Mouse (Mus musculus) myocyte (in vitro differentiated cells): ENCODE results near the gene Nosip.

Source experiments
- CEBPB ChIP-seq: IDR thresholded peaks from 2 replicates; pipeline ENCODE4 v1.6.1; 2011; ENCODE audit warnings: mild to moderate bottlenecking, moderate library complexity; ENCODE audit not compliant: poor library complexity, insufficient read depth, severe bottlenecking
- E2F4 ChIP-seq: IDR thresholded peaks from one replicate; pipeline ENCODE4 v1.6.1; 2011; ENCODE audit warnings: mild to moderate bottlenecking, control low read depth, moderate library complexity; ENCODE audit not compliant: insufficient read depth
- MAX ChIP-seq: IDR thresholded peaks from one replicate; pipeline ENCODE4 v1.6.1; 2011; ENCODE audit warnings: low read depth, mild to moderate bottlenecking, control low read depth
- MYOD1 ChIP-seq, 3 experiments: IDR thresholded peaks; one replicate each; pipeline ENCODE4 v1.6.1; 2011; ENCODE audit warnings: control low read depth in 2 of 3, low read depth in 2 of 3, mild to moderate bottlenecking in 2 of 3, moderate library complexity in 1 of 3; ENCODE audit not compliant: insufficient read length in 2 of 3, control insufficient read depth in 1 of 3
- MYOG ChIP-seq, 3 experiments: IDR thresholded peaks; one replicate each; pipeline ENCODE4 v1.6.1; 2011; ENCODE audit warnings: control low read depth in 2 of 3, low read depth in 2 of 3, mild to moderate bottlenecking in 2 of 3; ENCODE audit not compliant: insufficient read length in 2 of 3, control insufficient read depth in 1 of 3, insufficient read depth in 1 of 3
- POLR2A ChIP-seq: IDR thresholded peaks from one replicate; pipeline ENCODE4 v1.6.1; 2011; ENCODE audit warnings: low read depth, mild to moderate bottlenecking, control low read depth, moderate library complexity; ENCODE audit not compliant: insufficient read length
- POLR2AphosphoS2 ChIP-seq: IDR thresholded peaks from one replicate; pipeline ENCODE4 v1.6.1; 2011; ENCODE audit warnings: low read depth, control low read depth; ENCODE audit not compliant: insufficient read length
- REST ChIP-seq: IDR thresholded peaks from one replicate; pipeline ENCODE4 v1.6.1; 2011; ENCODE audit warnings: mild to moderate bottlenecking, control low read depth, moderate library complexity; ENCODE audit not compliant: insufficient read depth, insufficient read length
- SRF ChIP-seq: IDR thresholded peaks from one replicate; pipeline ENCODE4 v1.6.1; 2011; ENCODE audit warnings: low read depth; ENCODE audit not compliant: control insufficient read depth, insufficient read length
- TCF12 ChIP-seq: IDR thresholded peaks from one replicate; pipeline ENCODE4 v1.6.1; 2011; ENCODE audit warnings: mild to moderate bottlenecking, control low read depth; ENCODE audit not compliant: poor library complexity, insufficient read depth, severe bottlenecking
- USF1 ChIP-seq: IDR thresholded peaks from one replicate; pipeline ENCODE4 v1.6.1; 2011; ENCODE audit warnings: low read depth, mild to moderate bottlenecking, control low read depth, moderate library complexity

- TF ChIP-seq POLR2A (no peak), POLR2AphosphoS2 (no peak), TCF12 (no peak), USF1 (no peak), REST (no peak), MAX (no peak), MYOD1 (IDR thresholded peaks at IDR 0.05; ENCODE audit: control insufficient read depth in 1 of 3, insufficient read length in 2 of 3, low read depth in 2 of 3) (no peak), CEBPB (no peak), SRF (no peak), MYOG (IDR thresholded peaks at IDR 0.05; ENCODE audit: control insufficient read depth in 1 of 3, insufficient read depth in 1 of 3, insufficient read length in 2 of 3, low read depth in 2 of 3) (no peak), E2F4 (no peak)
These were observed 11.0 kb downstream of the Nosip start for GRCm38 (mm10) chr7:45073171-45073707.
